Mouse (Mus musculus) spleen, adult 2 months (tissue): ENCODE measurements around the gene Zfp296.

Source experiments
- CTCF ChIP-seq: fragments of 200-500 bp; IDR thresholded peaks from 2 replicates; pipeline ENCODE4 v1.5.1; 2011; ENCODE audit warnings: mild to moderate bottlenecking, inconsistent platforms; ENCODE audit not compliant: insufficient read depth, insufficient read length, insufficient replicate concordance; ENCODE audit errors: extremely low read depth
- POLR2A ChIP-seq: fragments of 200-500 bp; IDR thresholded peaks from 2 replicates; pipeline ENCODE4 v1.6.1; 2011; ENCODE audit warnings: low read depth, low read length, inconsistent platforms

DNA sequence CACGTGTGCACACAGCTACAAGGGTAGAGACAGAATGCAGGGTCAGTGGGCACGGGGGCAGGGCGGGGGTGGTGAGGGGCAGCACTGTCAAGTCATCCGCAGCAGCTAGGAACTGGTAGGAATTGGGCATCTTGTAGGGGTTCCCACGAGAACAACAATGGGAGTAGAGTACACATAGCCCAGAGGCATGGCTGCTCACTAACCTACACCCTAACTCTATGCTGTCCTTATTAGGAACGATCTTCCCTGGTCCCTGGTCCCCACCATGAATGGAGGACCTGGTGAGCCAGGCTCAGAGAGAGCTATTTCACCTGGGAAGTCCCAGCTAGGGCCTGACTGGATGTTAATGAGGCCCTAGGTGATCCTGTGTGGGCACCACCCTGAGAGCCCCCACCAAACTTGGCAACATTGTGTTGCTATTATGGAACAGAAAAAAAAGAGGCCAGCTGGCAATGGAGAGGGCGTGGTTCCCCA, 35.4 kb upstream of the Zfp296 start:
- no peak for TF ChIP-seq POLR2A
- no peak for TF ChIP-seq CTCF
